Mouse (Mus musculus) olfactory bulb, adult 2 months (tissue): ENCODE results near the gene Furin.

ENCODE experiments used
- CTCF ChIP-seq: fragments of 200-500 bp; IDR thresholded peaks from 2 replicates; pipeline ENCODE4 v1.5.1; 2012; ENCODE audit warnings: low read depth, mild to moderate bottlenecking, low read length, moderate library complexity; ENCODE audit not compliant: insufficient read depth
- POLR2A ChIP-seq: fragments of 200-500 bp; IDR thresholded peaks from 2 replicates; pipeline ENCODE4 v1.6.1; 2012; ENCODE audit warnings: mild to moderate bottlenecking, low read depth, low read length, moderate library complexity; ENCODE audit not compliant: insufficient read depth

GRCm38 (mm10) chr7:80373850-80374249, 31.4 kb downstream of the Furin start:
- TF ChIP-seq POLR2A (no peak), CTCF (no peak)
